Mouse (Mus musculus) cerebellum, adult 2 months (tissue): ENCODE data around the gene Gsap. TPM values are rescaled to one million over a fixed set of nuclear protein-coding genes. Genes with fewer than 3 reads are reported as not detected.
"Not testable (repeated sequence)": the region's sequence is repeated elsewhere in the genome, so short reads cannot be mapped to it uniquely, and the experiment has no call there.

Experiments used
- DNase-seq, 2 experiments: peaks; one replicate each; pipeline ENCODE4 v3.0.0; 2021
- H3K27ac ChIP-seq: fragments of 200-500 bp; 2 replicates; pipeline ENCODE4 v1.5.1; 2012; ENCODE audit warnings: low read length, control low read depth, inconsistent platforms; ENCODE audit not compliant: insufficient read depth
- H3K27me3 ChIP-seq: fragments of 200-500 bp; 2 replicates; pipeline ENCODE4 v1.6.1; 2012; ENCODE audit warnings: inconsistent platforms, mild to moderate bottlenecking, low read length, moderate library complexity; ENCODE audit not compliant: control insufficient read depth, insufficient read depth
- H3K4me1 ChIP-seq: fragments of 200-500 bp; 2 replicates; pipeline ENCODE4 v1.6.1; 2011; ENCODE audit warnings: low read length; ENCODE audit not compliant: control insufficient read depth, insufficient read depth
- H3K4me3 ChIP-seq: fragments of 200-500 bp; replicated peaks from 2 replicates; pipeline ENCODE3; 2011; ENCODE audit warnings: mild to moderate bottlenecking, low read depth, low read length, control low read depth; ENCODE audit not compliant: insufficient read depth
- CTCF ChIP-seq: fragments of 200-500 bp; IDR thresholded peaks from 2 replicates; pipeline ENCODE4 v1.5.1; 2011; ENCODE audit warnings: low read depth, mild to moderate bottlenecking, control low read depth, low read length, moderate library complexity, borderline replicate concordance; ENCODE audit not compliant: insufficient read depth
- POLR2A ChIP-seq: fragments of 200-500 bp; IDR thresholded peaks from 2 replicates; pipeline ENCODE4 v1.6.1; 2011; ENCODE audit warnings: low read length, control low read depth, borderline replicate concordance; ENCODE audit not compliant: insufficient read depth
- WGBS: fragments of 180-500 bp; shearing (Covaris S2); methylation state at CpG from one replicate; pipeline ENCODE4 v1.1.7; 2018; 5-methylcytosine and 5-hydroxymethylcytosine counted together
- polyA plus RNA-seq: library from polyadenylated mRNA; depleted of rRNA; stranded (reverse); fragments of >200 nt; gene quantifications from 2 replicates; pipeline ENCODE4 v1.2.3, GENCODE M21; 2012; rRNA removed

The Gsap gene
- polyA plus RNA-seq, result 13.9 and 15.1 TPM in 2 replicates

DNA sequence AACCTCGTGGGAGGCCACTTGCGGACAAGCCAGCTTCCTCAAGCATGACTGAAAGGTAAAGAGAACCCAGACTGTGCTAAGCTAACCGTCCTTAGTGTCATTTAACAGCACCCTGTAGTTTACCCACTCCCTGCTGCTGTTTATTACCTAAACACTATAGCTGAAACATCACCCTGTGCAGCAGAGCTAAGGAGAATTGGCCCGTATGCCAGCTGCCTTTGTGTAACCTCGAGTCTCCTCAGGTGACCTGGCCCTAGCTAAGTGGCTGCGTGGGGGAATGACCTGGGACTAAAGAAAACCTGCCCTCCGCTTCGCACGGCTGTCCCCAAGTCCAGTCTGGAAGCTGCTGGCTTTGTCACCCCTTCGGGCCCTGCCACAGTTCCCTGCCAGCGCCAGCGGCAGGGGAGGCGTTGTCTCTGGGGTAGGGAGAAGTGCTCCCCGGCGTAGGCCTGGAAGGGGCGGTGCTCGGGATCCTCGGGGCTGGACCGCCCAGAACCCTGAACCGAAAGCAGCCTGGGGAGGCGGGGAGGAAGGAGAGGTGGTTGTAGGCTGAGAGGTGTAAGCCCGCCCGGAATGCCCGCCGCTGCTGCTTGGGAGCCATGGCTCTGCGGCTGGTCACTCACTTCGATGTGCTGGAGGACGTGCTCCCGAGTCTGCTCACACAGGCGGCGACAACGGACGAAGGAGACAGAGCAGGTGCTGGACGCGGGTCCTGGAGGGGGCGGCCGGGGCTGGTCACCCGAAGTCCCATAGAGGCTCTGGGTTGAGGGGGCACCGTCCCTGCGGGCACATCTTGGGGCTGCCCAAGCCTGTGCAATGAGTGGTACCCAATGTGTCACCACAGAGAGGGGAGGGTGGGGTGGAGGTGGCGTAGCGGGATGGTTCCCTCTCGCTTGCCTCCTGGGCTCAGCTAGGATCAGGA, at the start of gene Gsap:
TSS of gene Gsap (plus strand) at position 492 of the 922 bp plus-strand sequence.
- TF ChIP-seq POLR2A, result no peak
- no peak for TF ChIP-seq CTCF
- Histone ChIP-seq H3K27me3 (no peaks in the 10 kb centered on the region; the same call in 1 of the 2 replicates), H3K4me1 (no peaks in the 10 kb centered on the region), H3K4me3 (peak within 1 kb of the TSS; percentile 63), H3K27ac (no peak within 1 kb of the TSS)
- DNase-seq, result peak; percentile 55 to 62
- 5% methylated on average over 43 of the region's 43 CpGs for WGBS

DNA sequence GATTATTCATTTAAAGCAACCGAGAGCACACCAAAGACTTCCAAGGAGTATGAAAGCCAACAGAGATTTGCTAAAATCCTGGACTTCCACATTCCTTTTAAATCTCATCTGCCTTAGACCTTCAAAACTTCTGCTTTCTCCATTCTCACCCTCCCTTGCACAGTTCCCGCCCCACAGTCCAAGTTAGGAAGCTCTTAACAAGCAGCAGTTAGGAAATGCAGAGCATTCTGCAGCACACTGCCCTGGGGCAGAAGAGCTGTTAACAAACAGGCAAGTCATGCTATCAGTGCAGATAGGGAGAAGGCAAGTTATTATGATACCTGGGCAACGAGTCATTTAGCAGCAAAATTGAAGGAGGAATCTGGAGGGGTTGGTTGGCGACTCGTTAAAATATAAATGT, 49.5 kb upstream of the Gsap start:
- Histone ChIP-seq H3K4me1 (0 out of 2 replicates have a peak, but pooled peaks cover 3% of the 10 kb centered on the region), H3K4me3 (no peak overlapping the region), H3K27me3 (no peaks in the 10 kb centered on the region), H3K27ac (no peak overlapping the region)
- TF ChIP-seq CTCF (no peak), POLR2A (no peak)
- WGBS, result 90% methylated on average over 5 of the region's 5 CpGs
- no peak for DNase-seq

DNA sequence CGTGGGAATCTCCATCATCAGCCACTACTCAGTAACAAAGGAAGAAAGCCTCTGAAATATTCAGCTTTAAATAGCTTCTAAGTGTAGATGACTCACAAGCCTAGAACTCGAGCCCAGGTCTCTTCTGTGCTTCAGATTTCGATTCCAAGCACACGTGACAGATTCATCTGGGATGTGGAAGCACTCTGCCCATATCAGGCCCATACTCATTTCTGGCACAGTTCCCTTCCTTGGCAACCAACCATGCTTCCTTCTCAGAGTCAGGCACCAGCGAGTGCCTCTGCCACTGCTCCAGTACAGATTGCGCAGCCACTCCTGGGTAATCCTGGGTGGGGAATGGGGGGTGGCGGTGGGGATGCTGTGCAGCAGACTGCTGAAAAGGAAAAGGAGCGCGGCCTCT, 46.5 kb upstream of the Gsap start:
- TF ChIP-seq POLR2A, result no peak
- TF ChIP-seq CTCF, result no peak
- 9% methylated on average over 9 of the region's 9 CpGs for WGBS
- DNase-seq, result peak; percentile 34 to 61
- H3K4me1 ChIP-seq, result 0 out of 2 replicates have a peak, but pooled peaks cover 3% of the 10 kb centered on the region
- no peak overlapping the region for H3K27ac ChIP-seq
- peak overlapping the region; percentile 18 for H3K4me3 ChIP-seq
- no peaks in the 10 kb centered on the region for H3K27me3 ChIP-seq

DNA sequence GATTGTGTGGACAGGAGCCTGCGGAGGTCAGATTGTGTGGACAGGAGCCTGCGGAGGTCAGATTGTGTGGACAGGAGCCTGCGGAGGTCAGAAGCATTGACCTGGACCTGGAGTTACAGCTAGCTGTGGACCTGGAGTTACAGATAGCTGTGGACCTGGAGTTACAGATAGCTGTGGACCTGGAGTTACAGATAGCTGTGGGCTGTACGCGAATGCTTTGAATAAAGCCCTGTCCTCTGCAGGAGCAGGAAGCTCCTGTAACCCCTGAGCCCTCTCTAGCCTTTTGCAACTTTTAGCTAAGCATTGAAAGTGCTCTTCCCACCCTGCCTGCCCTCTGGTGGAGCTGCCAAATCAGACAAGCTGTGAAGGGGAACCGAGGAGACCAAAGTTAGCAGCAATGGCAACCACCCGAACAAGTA, 44.9 kb upstream of the Gsap start:
- not testable (repeated sequence) for H3K4me1 ChIP-seq, H3K4me3 ChIP-seq, H3K27ac ChIP-seq, H3K27me3 ChIP-seq, DNase-seq
- WGBS, result 78% methylated on average over 7 of the region's 7 CpGs

DNA sequence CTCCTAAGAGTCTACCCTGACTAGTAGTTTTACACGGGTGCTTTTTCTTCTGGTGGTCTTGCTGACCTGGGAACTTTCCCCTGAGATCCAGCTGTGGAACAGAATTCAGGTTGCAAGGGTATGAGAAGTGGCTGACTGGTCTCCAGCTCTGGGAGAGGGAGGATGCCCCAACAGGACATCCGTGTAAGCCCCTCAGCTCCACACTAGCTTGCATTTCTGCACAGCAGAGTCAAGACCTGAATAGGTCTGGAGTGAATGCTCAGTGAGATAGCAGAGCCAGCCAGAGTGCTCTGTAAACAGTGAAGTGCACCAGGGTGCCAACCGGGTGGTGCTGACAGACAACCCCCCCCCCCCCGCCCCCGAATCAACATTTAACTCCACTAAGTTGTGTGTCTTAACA, 44.4 kb upstream of the Gsap start:
- H3K27ac ChIP-seq, result no peak overlapping the region
- H3K4me1 ChIP-seq, result 0 out of 2 replicates have a peak, but pooled peaks cover 3% of the 10 kb centered on the region
- TF ChIP-seq POLR2A (no peak), CTCF (no peak)
- WGBS, result 63% methylated on average over 5 of the region's 5 CpGs
- H3K27me3 ChIP-seq, result no peaks in the 10 kb centered on the region
- no peak for DNase-seq
- H3K4me3 ChIP-seq, result no peak overlapping the region

DNA sequence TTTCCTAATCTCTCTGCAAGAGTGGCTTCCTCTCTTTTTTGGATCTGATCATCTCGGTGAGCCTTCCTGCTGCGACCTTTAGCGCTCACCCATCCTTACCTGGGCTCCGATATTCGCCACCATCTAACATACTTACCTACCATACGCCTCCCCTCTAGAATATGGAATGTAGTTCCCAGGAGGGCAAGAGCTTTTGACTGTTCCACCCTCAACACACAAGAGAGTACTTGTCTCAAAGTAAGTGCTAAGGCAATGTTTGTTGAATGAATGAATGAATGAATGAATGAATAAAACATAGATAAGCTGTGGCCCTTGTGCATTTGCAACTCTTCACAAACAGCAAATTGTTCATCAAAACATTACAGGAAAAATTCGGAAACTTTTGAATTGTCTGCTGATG, 43.0 kb upstream of the Gsap start:
- H3K27me3 ChIP-seq, result no peaks in the 10 kb centered on the region
- H3K4me3 ChIP-seq, result no peak overlapping the region
- 93% methylated on average over 7 of the region's 7 CpGs for WGBS

DNA sequence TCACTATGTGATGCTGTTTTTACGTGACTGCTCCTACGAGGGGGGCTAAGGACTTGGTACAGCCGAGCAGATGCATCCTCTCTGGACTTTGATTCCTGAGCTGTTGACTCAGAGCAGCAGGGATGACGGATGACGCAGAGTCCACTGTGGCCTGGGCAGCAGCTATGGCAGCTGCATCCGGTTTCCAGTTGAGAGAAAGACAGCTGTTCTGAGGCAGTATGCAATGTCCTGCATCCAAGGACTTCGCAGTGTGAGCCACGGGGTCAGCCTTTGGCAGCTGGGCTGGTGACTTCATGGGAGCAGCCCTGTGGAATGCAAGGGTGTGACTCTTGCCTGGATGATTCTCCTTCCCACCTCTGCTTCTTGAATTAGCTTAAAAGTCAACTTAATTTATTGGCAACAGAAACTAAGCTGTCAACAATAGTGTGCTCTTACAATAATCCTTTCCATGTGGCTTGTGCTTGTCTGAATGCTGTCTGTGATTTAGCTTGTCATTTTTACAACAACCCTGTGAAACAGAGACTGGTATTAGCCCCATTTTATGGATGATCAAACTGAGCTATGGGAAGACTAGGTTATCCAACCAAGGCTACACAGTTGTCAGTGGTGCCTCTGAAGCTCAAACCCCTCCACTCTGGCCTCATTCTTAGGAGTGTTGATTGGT, 41.4 kb upstream of the Gsap start:
- DNase-seq, result no peak
- 31% methylated on average over 8 of the region's 8 CpGs for WGBS
- H3K4me1 ChIP-seq, result 0 out of 2 replicates have a peak, but pooled peaks cover under 1% of the 10 kb centered on the region
- no peak overlapping the region for H3K27ac ChIP-seq
- no peak overlapping the region for H3K4me3 ChIP-seq
- H3K27me3 ChIP-seq, result no peaks in the 10 kb centered on the region
- TF ChIP-seq CTCF, result no peak
- TF ChIP-seq POLR2A, result no peak

More for the DNA sequence above, 43.0 kb upstream of the Gsap start:
- no peak overlapping the region for H3K27ac ChIP-seq
- no peak for TF ChIP-seq CTCF
- TF ChIP-seq POLR2A, result no peak
- no peak for DNase-seq
- 0 out of 2 replicates have a peak, but pooled peaks cover 3% of the 10 kb centered on the region for H3K4me1 ChIP-seq

DNA sequence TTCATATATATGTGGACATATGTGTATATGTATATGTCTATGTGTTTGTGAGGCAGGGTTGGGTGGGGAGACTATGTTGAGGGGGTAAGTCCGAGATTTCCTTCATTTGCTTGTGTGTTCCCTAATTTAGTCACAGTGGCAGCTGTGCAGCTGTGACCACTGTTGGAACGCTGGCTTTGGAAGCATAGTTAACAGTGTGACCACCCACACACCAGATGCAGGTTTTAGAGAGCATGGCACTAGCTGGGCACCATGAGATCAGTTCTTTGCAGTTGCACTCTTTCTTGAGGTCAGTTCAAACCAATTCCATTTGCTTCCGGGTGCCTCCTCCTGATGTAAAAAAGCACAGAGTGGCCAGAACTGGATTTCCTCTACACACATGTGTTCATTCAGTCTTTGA, 37.7 kb upstream of the Gsap start:
- DNase-seq, result no peak
- no peak overlapping the region for H3K4me3 ChIP-seq
- 69% methylated on average over 3 of the region's 3 CpGs for WGBS
- TF ChIP-seq POLR2A, result no peak
- TF ChIP-seq CTCF, result no peak
- H3K27ac ChIP-seq, result no peak overlapping the region
- H3K4me1 ChIP-seq, result no peaks in the 10 kb centered on the region
- H3K27me3 ChIP-seq, result no peaks in the 10 kb centered on the region
